Mouse (Mus musculus): ENCODE data around the gene Arl5b. TPM values are rescaled to one million over a fixed set of nuclear protein-coding genes. Genes with fewer than 3 reads are reported as not detected.

Arl5b gene
- polyA plus RNA-seq, 1 experiment from 2014 or later: 29.3 TPM

Other genes with a start within 250 kb of the Arl5b start
- gene Nsun6, start 5.7 kb downstream of the Arl5b start, polyA plus RNA-seq (2014; fragmentation: Nextera tagmentation; extraction: Ambion mirVana): 9.9 and 10.6 TPM in 2 replicates